Mouse (Mus musculus) neural tube, embryonic 11.5 days (tissue): ENCODE measurements around the gene Necab2. TPM values are rescaled to one million over a fixed set of nuclear protein-coding genes. Genes with fewer than 3 reads are reported as not detected.

ENCODE experiments used
- ATAC-seq: fragments of 200-750 bp; cut with Nextera tagmentation; 2 replicates; pipeline ENCODE4 v1.8.0; 2017; ENCODE audit warnings: moderate number of reproducible peaks, mild to moderate bottlenecking, moderate TSS enrichment, moderate library complexity; ENCODE audit not compliant: insufficient read depth, low FRiP score, low TSS enrichment
- DNase-seq: peaks from one replicate; pipeline ENCODE4 v3.0.0-alpha.2; 2015; ENCODE audit warnings: low spot score
- H3K27ac ChIP-seq: fragments of 300-500 bp; sonication (generic); 2 replicates; pipeline ENCODE4 v1.5.1; 2014; ENCODE audit warnings: low read depth, mild to moderate bottlenecking, low read length
- H3K27me3 ChIP-seq: fragments of 300-500 bp; sonication (generic); 2 replicates; pipeline ENCODE4 v1.6.1; 2014; ENCODE audit warnings: mild to moderate bottlenecking, low read length, mixed read lengths; ENCODE audit not compliant: control insufficient read depth, insufficient read depth
- H3K36me3 ChIP-seq: fragments of 300-500 bp; sonication (generic); 2 replicates; pipeline ENCODE4 v1.6.1; 2014; ENCODE audit warnings: mild to moderate bottlenecking, low read length, moderate library complexity, mixed read lengths; ENCODE audit not compliant: control insufficient read depth, insufficient read depth
- H3K4me1 ChIP-seq: fragments of 300-500 bp; sonication (generic); 2 replicates; pipeline ENCODE4 v1.6.1; 2014; ENCODE audit warnings: low read length, mixed read lengths; ENCODE audit not compliant: control insufficient read depth, insufficient read depth
- H3K4me2 ChIP-seq: fragments of 300-500 bp; sonication (generic); 2 replicates; pipeline ENCODE4 v1.6.1; 2014; ENCODE audit warnings: low read depth, mild to moderate bottlenecking, moderate library complexity
- H3K4me3 ChIP-seq: fragments of 300-500 bp; sonication (generic); 2 replicates; pipeline ENCODE4 v1.5.1; 2014; ENCODE audit warnings: low read depth, low read length
- H3K9ac ChIP-seq: fragments of 300-500 bp; sonication (generic); 2 replicates; pipeline ENCODE4 v1.6.1; 2014; ENCODE audit warnings: mild to moderate bottlenecking, low read length
- H3K9me3 ChIP-seq: fragments of 300-500 bp; sonication (generic); 2 replicates; pipeline ENCODE4 v1.6.1; 2016; ENCODE audit warnings: low read length; ENCODE audit not compliant: control insufficient read depth
- WGBS: fragments of 180-500 bp; shearing (Covaris S2); extraction: QIAGEN DNeasy Blood & Tissue Kit; methylation state at CpG from one replicate; pipeline ENCODE4 v1.1.7; 2014; 5-methylcytosine and 5-hydroxymethylcytosine counted together
- polyA plus RNA-seq: library from polyadenylated mRNA; unstranded; fragments of >200 nt; fragmentation: Nextera tagmentation; extraction: Ambion mirVana; gene quantifications from 2 replicates; pipeline ENCODE4 v1.2.1, GENCODE M21; 2014

Gene Necab2
- polyA plus RNA-seq, 1 experiment from 2014 or later, result 11.5 TPM

DNA sequence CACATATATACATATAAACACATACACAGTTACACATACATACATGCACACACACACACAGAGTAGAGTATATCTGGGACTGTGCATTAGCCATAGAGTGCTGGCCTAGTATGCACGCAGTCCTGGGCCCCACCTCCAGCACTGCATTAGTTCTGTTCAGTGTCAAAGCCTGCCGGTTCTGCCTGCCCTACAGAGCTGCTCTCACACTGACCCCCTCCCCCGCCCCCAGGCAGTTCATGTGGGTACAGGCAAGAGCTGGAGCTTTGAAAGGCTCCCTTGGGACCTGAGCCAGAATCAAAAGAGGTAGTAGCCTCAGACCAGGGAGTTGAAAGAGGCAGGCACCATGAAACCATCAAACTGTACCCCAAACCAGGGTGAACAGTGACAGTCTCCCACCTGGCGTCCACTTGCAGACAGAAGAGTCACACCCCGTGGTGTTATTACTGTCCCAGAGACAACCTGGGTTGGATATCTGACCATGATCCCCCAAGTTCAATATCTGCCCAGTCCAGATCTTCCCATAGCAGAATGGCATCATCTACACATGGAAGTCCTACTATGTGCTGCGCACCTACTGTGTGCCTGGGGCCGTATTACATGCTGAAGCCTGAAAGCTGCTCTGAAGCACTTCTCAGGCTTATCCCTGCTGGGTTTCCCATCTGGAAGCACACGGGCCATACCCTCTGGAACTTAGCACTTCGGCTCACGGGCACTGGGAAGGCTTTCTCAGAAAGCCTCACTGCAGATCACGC lies 37.8 kb downstream of the Necab2 start:
- H3K9ac ChIP-seq, result no peak overlapping the region
- H3K27me3 ChIP-seq, result no peaks in the 10 kb centered on the region
- H3K9me3 ChIP-seq, result no peaks in the 10 kb centered on the region
- ATAC-seq (no peak), DNase-seq (peak; percentile 49)
- no peak overlapping the region for H3K27ac ChIP-seq
- 86% methylated on average over 11 of the region's 11 CpGs for WGBS
- H3K36me3 ChIP-seq, result no peaks in the 10 kb centered on the region
- no peak overlapping the region for H3K4me3 ChIP-seq
- no peaks in the 10 kb centered on the region for H3K4me1 ChIP-seq
- no peak overlapping the region for H3K4me2 ChIP-seq

DNA sequence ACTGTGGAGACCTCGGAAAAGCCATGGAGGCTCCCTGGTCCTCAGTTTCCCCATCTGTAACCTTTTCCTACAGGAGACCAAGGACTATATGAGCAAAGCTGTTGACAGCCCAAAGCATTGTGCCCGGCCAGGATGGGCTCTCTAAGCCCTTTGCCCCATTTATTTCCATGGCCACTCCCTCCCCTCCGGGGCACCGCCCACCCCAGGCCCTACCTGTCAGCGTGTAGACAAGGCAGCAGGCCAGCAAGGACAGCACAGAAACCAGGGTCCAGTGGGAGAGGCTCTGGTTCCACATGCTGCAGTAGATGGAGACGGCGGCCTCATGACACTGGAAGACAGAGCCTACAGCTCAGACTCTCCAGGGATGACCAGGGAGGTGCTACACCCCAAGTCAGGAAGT lies 40.6 kb downstream of the Necab2 start:
- H3K9ac ChIP-seq, result no peak overlapping the region
- H3K27me3 ChIP-seq, result no peaks in the 10 kb centered on the region
- 76% methylated on average over 7 of the region's 7 CpGs for WGBS
- no peaks in the 10 kb centered on the region for H3K36me3 ChIP-seq
- H3K4me2 ChIP-seq, result no peak overlapping the region
- ATAC-seq, result no peak
- no peaks in the 10 kb centered on the region for H3K4me1 ChIP-seq
- H3K4me3 ChIP-seq, result no peak overlapping the region
- no peak overlapping the region for H3K27ac ChIP-seq
- H3K9me3 ChIP-seq, result no peaks in the 10 kb centered on the region
- no peak for DNase-seq

DNA sequence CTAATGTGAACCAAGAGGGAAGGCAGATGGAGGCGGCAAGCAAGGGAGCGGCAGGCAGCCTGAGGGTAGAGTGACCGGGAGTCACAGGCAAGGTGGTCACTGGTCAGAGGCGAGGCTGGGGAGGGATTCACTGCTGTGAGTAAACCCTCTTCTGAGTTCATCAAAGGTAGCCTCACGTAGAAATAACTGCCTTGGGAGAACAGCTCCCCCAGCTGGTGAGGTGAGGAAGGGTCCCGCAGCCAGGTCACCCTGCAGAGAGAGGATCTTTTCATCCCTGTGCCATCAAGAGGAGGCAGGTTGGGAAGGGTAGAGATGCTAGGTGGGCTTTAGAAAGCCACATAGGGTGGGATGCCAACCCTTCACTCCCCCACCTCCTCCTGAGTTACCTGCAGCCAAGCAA lies 50.3 kb downstream of the Necab2 start:
- Histone ChIP-seq H3K27ac (no peak overlapping the region), H3K9me3 (no peaks in the 10 kb centered on the region), H3K4me3 (no peak overlapping the region), H3K27me3 (no peaks in the 10 kb centered on the region), H3K4me1 (no peaks in the 10 kb centered on the region), H3K4me2 (no peak overlapping the region), H3K9ac (no peak overlapping the region), H3K36me3 (no peaks in the 10 kb centered on the region)
- ATAC-seq, result no peak
- DNase-seq, result peak; percentile 53
- 25% methylated on average over 5 of the region's 6 CpGs for WGBS

DNA sequence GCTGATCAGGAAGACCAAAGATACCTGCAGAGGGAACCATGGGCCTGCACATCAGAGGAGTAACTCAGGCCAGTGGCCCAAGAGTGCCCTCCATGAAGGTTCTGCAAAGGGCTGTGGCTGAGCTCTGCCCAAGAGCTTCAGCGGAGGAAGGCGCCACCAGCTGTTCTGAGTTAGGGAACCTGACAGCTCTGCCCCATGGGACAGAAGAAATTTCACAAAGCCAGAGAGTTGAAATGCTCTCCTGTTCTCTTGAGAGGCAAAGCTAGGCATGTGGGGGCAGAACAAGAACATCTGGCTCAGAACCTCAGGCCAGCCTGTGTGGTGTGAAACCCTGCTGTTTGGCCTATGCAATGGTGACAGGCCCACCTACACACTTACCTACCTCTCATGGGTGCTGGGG lies 53.3 kb downstream of the Necab2 start:
- WGBS, result 85% methylated on average over 2 of the region's 2 CpGs
- no peaks in the 10 kb centered on the region for H3K27me3 ChIP-seq
- DNase-seq (no peak), ATAC-seq (no peak)
- no peaks in the 10 kb centered on the region for H3K4me1 ChIP-seq
- H3K27ac ChIP-seq, result no peak overlapping the region
- no peaks in the 10 kb centered on the region for H3K36me3 ChIP-seq
- no peak overlapping the region for H3K4me3 ChIP-seq
- H3K4me2 ChIP-seq, result no peak overlapping the region
- H3K9me3 ChIP-seq, result no peaks in the 10 kb centered on the region
- H3K9ac ChIP-seq, result no peak overlapping the region

DNA sequence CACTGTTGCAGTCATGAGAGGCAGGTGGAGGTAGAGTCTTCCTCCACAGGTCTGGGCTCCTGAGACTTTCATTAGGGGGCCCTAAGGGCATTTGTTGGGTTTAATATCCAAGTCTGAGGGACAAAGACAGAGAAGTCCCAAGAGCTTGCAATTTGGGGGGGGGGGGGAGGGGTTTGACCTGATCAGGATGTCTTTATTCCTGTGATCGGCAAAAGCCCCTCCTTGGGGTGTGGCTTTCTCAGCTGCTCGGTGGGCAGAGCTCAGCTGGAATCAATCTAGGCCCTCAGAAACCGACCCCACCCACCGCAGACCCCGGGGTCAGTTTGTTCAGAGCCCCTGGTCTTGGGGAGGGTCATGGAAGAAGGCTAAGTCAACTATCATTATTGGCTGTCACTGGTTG lies 55.1 kb downstream of the Necab2 start, which contains the start of gene Slc38a8:
Gene Slc38a8 (minus strand): TSS at position 101 of the 400 bp plus-strand sequence.
- DNase-seq (no peak), ATAC-seq (no peak)
- Histone ChIP-seq H3K4me1 (no peaks in the 10 kb centered on the region), H3K27ac (no peak within 1 kb of the TSS), H3K4me3 (no peak within 1 kb of the TSS), H3K9ac (no peak within 1 kb of the TSS), H3K9me3 (no peaks in the 10 kb centered on the region), H3K27me3 (no peaks in the 10 kb centered on the region), H3K36me3 (no peaks in the 10 kb centered on the region; the same call in 1 of the 2 replicates), H3K4me2 (no peak within 1 kb of the TSS)
- WGBS, result 32% methylated on average over 5 of the region's 5 CpGs

DNA sequence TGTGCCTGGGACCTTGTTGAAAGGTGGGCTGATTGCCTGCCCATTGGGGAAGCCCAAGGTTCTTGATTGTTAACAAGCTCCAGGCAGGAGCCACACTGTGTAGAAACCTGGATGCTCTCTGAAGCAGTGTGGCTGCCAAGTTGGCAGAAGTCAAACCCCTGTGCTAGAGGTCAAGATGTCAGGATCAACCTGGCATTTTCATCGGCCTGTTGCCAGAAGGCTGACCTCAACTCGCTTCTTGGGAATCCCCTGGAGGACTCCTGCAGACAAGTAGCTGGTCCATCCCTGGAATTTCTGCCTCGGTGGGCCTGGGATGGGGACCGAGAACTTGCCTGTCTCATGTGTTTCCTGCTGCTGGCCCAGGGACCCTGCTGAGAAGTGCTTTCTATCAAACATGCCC lies 55.6 kb downstream of the Necab2 start:
- DNase-seq, result no peak
- ATAC-seq, result no peak
- no peak overlapping the region for H3K9ac ChIP-seq
- H3K27ac ChIP-seq, result no peak overlapping the region
- WGBS, result 60% methylated on average over 4 of the region's 4 CpGs
- H3K4me3 ChIP-seq, result no peak overlapping the region
- no peaks in the 10 kb centered on the region for H3K4me1 ChIP-seq
- no peaks in the 10 kb centered on the region; the same call in 1 of the 2 replicates for H3K36me3 ChIP-seq
- no peak overlapping the region for H3K4me2 ChIP-seq
- H3K27me3 ChIP-seq, result no peaks in the 10 kb centered on the region
- H3K9me3 ChIP-seq, result no peaks in the 10 kb centered on the region

DNA sequence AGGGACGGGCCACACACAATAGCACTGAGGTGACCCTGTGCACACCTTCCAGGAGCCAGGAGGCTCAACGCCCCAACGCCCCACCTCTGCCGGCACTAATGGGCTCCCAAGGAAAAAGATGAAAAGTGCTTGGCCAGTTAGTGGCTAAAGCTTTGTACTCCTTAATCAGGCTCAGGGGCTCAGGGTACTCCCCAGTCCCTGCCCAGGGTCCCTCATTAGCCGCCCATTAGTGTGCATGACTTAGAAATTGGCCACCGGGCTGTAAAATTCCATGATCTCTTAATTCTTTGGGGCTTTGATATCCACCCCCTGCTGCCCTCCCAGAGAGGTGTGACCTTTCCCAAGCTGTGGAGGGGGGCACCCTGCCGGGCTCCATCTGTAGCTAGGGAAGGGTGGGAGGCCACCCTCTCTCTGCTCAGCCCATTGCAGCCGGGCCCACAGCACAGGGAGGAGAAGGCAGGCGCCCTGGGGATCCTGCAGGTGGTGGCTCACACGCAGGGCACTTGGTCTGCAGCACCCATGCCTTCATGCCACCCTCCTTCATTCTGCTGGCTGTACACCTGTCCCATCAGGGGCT lies 56.8 kb downstream of the Necab2 start:
- no peak for DNase-seq
- Histone ChIP-seq H3K27ac (no peak overlapping the region), H3K4me2 (no peak overlapping the region), H3K4me3 (no peak overlapping the region), H3K9ac (no peak overlapping the region), H3K36me3 (no peaks in the 10 kb centered on the region; the same call in 1 of the 2 replicates), H3K4me1 (no peaks in the 10 kb centered on the region), H3K9me3 (no peaks in the 10 kb centered on the region), H3K27me3 (no peaks in the 10 kb centered on the region)
- 18% methylated on average over 10 of the region's 10 CpGs for WGBS
- ATAC-seq, result no peak

DNA sequence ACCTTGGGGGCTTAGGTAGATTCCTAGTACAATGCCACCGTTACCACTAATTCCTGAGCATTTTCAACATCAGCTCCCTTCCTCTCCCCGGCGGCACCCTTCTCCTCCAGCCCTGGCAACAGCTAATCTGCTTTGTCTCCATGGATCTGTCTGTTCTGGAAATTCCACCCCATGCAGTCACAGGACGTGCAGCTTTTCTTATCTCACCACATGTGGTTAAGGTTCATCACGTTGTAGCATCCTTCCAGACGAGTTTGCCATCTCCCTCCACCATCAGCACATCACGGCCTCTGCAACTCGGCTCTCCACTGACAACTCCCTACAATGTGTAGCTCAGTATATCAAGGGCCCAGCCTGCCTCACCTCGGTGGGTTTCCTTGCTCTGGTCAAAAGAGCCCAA lies 59.0 kb downstream of the Necab2 start:
- H3K4me3 ChIP-seq, result no peak overlapping the region
- H3K36me3 ChIP-seq, result peaks cover 11% of the 10 kb centered on the region
- 57% methylated on average over 9 of the region's 9 CpGs for WGBS
- no peak for DNase-seq
- H3K9me3 ChIP-seq, result no peaks in the 10 kb centered on the region
- no peak overlapping the region for H3K4me2 ChIP-seq
- H3K27me3 ChIP-seq, result no peaks in the 10 kb centered on the region
- no peaks in the 10 kb centered on the region for H3K4me1 ChIP-seq
- no peak overlapping the region for H3K9ac ChIP-seq
- no peak overlapping the region for H3K27ac ChIP-seq
- no peak for ATAC-seq

DNA sequence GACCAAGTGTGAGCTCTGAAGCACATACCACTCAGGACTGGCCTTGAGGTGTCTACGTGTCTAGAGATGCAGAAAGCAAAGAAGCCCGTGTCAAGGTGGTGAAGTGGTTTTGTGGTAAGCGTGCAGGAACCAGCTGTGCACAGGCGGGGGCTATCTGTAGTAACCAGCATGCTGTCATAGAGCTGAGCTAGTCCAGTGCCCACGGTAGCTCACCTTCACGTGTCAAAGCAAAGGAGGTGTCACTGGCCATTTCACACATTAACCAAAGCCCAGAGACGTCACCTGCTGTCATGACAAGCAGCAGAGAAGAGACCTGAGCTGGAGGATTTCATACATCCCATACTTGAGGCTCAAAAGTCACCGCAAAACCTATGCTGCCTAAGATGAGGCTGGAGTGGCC lies 59.6 kb downstream of the Necab2 start:
- Histone ChIP-seq H3K4me2 (no peak overlapping the region), H3K27ac (no peak overlapping the region), H3K4me1 (no peaks in the 10 kb centered on the region), H3K9me3 (no peaks in the 10 kb centered on the region), H3K9ac (no peak overlapping the region), H3K36me3 (peaks cover 11% of the 10 kb centered on the region), H3K27me3 (no peaks in the 10 kb centered on the region), H3K4me3 (no peak overlapping the region)
- DNase-seq, result no peak
- no peak for ATAC-seq
- 87% methylated on average over 8 of the region's 8 CpGs for WGBS
